Mouse (Mus musculus) bone marrow, adult 2 months (tissue): ENCODE measurements at regions not wholly inside any gene's neighbourhood (a gene's known extent, or its start where the extent isn't known, plus 50 kb on each side); places are given as distances from the start of the nearest gene placed in this dataset.

Experiments used
- CTCF ChIP-seq: fragments of 200-500 bp; IDR thresholded peaks from 2 replicates; pipeline ENCODE4 v1.5.1; 2011; ENCODE audit warnings: low read length, control low read depth; ENCODE audit not compliant: control insufficient read depth, insufficient read depth
- POLR2A ChIP-seq: fragments of 200-500 bp; IDR thresholded peaks from 2 replicates; pipeline ENCODE4 v1.6.1; 2011; ENCODE audit warnings: low read depth, mild to moderate bottlenecking, control low read depth, low read length, borderline replicate concordance; ENCODE audit not compliant: control insufficient read depth

DNA sequence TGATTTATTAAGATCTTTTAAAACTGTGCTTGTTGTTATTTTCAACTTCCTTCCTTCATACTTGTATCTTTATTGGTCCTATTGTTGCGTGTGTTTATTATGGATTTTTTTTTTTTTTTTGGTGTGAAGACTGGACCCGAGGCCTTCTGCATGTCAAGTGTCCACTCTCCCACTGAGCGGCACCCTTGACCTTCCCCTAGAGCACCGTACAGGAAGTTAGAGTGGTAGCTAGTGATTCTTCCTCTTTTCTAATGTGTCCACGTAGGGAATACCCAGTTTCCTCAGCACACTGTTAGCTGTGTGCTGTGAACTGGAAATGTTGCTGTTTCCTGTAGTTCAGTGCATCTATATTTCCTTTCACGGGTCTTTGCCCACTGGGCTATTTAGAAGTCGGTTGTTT, 170.7 kb upstream of the Mast4 start:
- TF ChIP-seq POLR2A (no peak), CTCF (no peak)
